8 mouse cellular contexts compared by ENCODE assay signal in genomic region chr11:96776968-96777962, GRCm38 (mm10). TPM values are rescaled to one million over a fixed set of nuclear protein-coding genes. Genes with fewer than 3 reads are reported as not detected.
DNase-seq lines count a peak whose midpoint lies in the region; ATAC-seq and TF ChIP-seq lines count a peak whose summit lies in the region.

Gene Snx11 (minus strand): TSS chr11:96777559.

- 1% methylated on average over 59 of the region's 59 CpGs for WGBS in heart, embryonic 12.5 days
- 1% methylated on average over 59 of the region's 59 CpGs for WGBS in kidney, postnatal 0 days
- 1% methylated on average over 59 of the region's 59 CpGs for WGBS in liver, embryonic 11.5 days
- under 1% methylated on average over 59 of the region's 59 CpGs for WGBS in stomach, embryonic 14.5 days

- no peaks in the 10 kb centered on the region for H3K27me3 ChIP-seq in heart, embryonic 12.5 days (replicated peaks)
- H3K27me3 ChIP-seq in kidney, postnatal 0 days (ENCODE audit: insufficient read depth, low read length) = no peaks in the 10 kb centered on the region
- H3K27me3 ChIP-seq in liver, embryonic 11.5 days (replicated peaks; ENCODE audit: control insufficient read depth, insufficient read depth, low read length) = no peaks in the 10 kb centered on the region
- H3K27me3 ChIP-seq in stomach, embryonic 14.5 days (ENCODE audit: control insufficient read depth, insufficient read depth, low read length) = no peaks in the 10 kb centered on the region

- peak; percentile 97 for ATAC-seq in erythroid progenitor cell, adult 5-6 weeks (replicated peaks; ENCODE audit: low FRiP score, poor library complexity, severe bottlenecking)
- peak; percentile 100 for ATAC-seq in heart, embryonic 12.5 days (ENCODE audit: insufficient number of reproducible peaks, low FRiP score)
- ATAC-seq in kidney, postnatal 0 days (replicated peaks; ENCODE audit: low FRiP score, low read depth) = peak; percentile 100
- ATAC-seq in liver, embryonic 11.5 days (replicated peaks; ENCODE audit: low FRiP score) = peak; percentile 100
- ATAC-seq in stomach, embryonic 14.5 days (ENCODE audit: insufficient number of reproducible peaks, insufficient read depth, low FRiP score, low read depth) = peak; percentile 100

- H3K9me3 ChIP-seq in heart, embryonic 12.5 days (replicated peaks) = no peaks in the 10 kb centered on the region
- H3K9me3 ChIP-seq in kidney, postnatal 0 days (replicated peaks; ENCODE audit: low read length) = no peaks in the 10 kb centered on the region
- H3K9me3 ChIP-seq in liver, embryonic 11.5 days (ENCODE audit: control insufficient read depth, low read length) = no peaks in the 10 kb centered on the region
- no peaks in the 10 kb centered on the region for H3K9me3 ChIP-seq in stomach, embryonic 14.5 days (ENCODE audit: control insufficient read depth, low read depth, low read length)

- peaks cover 10% of the 10 kb centered on the region for H3K4me1 ChIP-seq in heart, embryonic 12.5 days (replicated peaks)
- peaks cover 7% of the 10 kb centered on the region for H3K4me1 ChIP-seq in kidney, postnatal 0 days (replicated peaks; ENCODE audit: insufficient read depth, low read length)
- peaks cover 7% of the 10 kb centered on the region; the same call in 1 of the 2 replicates for H3K4me1 ChIP-seq in liver, embryonic 11.5 days (replicated peaks; ENCODE audit: control insufficient read depth, insufficient read depth, low read length)
- peaks cover 8% of the 10 kb centered on the region; the same call in 1 of the 2 replicates for H3K4me1 ChIP-seq in stomach, embryonic 14.5 days (ENCODE audit: control insufficient read depth, insufficient read depth, low read length)

- DNase-seq in CD4-positive helper T cell, adult 2 months (ENCODE audit: low read depth, low spot score) = peak; percentile 97
- peak; percentile 93 for DNase-seq in brain, embryonic 18.5 days (ENCODE audit: low read depth, low spot score)
- DNase-seq in kidney, postnatal 0 days (ENCODE audit: low spot score) = peak; percentile 99
- peak; percentile 98 for DNase-seq in liver, embryonic 11.5 days (ENCODE audit: low spot score)
- DNase-seq in naive thymus-derived CD4-positive, alpha-beta T cell, adult 2 months (ENCODE audit: low read depth) = peak; percentile 96

- peak within 1 kb of the TSS; percentile 81 for H3K9ac ChIP-seq in heart, embryonic 12.5 days
- H3K9ac ChIP-seq in kidney, postnatal 0 days (ENCODE audit: low read depth, low read length) = peak within 1 kb of the TSS; percentile 60
- H3K9ac ChIP-seq in liver, embryonic 11.5 days (ENCODE audit: low read depth, low read length) = peak within 1 kb of the TSS; percentile 55
- peak within 1 kb of the TSS; percentile 40 for H3K9ac ChIP-seq in stomach, embryonic 14.5 days (replicated peaks; ENCODE audit: low read depth, low read length)

- H3K4me3 ChIP-seq in heart, embryonic 12.5 days = peak within 1 kb of the TSS; percentile 94
- H3K4me3 ChIP-seq in kidney, postnatal 0 days (replicated peaks; ENCODE audit: low read depth, low read length) = peak within 1 kb of the TSS; percentile 64
- peak within 1 kb of the TSS; percentile 82 for H3K4me3 ChIP-seq in liver, embryonic 11.5 days (ENCODE audit: low read depth, low read length)
- H3K4me3 ChIP-seq in stomach, embryonic 14.5 days (ENCODE audit: low read depth, low read length) = peak within 1 kb of the TSS; percentile 70

- peaks cover 16% of the 10 kb centered on the region for H3K36me3 ChIP-seq in heart, embryonic 12.5 days
- H3K36me3 ChIP-seq in kidney, postnatal 0 days (ENCODE audit: insufficient read depth, low read length) = peaks cover 11% of the 10 kb centered on the region; the same call in 1 of the 2 replicates
- no peaks in the 10 kb centered on the region for H3K36me3 ChIP-seq in liver, embryonic 11.5 days (ENCODE audit: control insufficient read depth, insufficient read depth, low read length)
- H3K36me3 ChIP-seq in stomach, embryonic 14.5 days (ENCODE audit: control insufficient read depth, insufficient read depth, low read length) = peaks cover 5% of the 10 kb centered on the region; the same call in 1 of the 2 replicates

- peak within 1 kb of the TSS; percentile 56 for H3K27ac ChIP-seq in heart, embryonic 12.5 days (ENCODE audit: poor library complexity, severe bottlenecking)
- peak within 1 kb of the TSS; percentile 75 for H3K27ac ChIP-seq in kidney, postnatal 0 days
- peak within 1 kb of the TSS; percentile 54 for H3K27ac ChIP-seq in liver, embryonic 11.5 days (ENCODE audit: low read depth, low read length)
- H3K27ac ChIP-seq in stomach, embryonic 14.5 days (ENCODE audit: low read length) = no peak within 1 kb of the TSS; the same call in 1 of the 2 replicates

- peak; percentile 84 for TF ChIP-seq CTCF in kidney, postnatal 0 days (IDR thresholded peaks at IDR 0.05; ENCODE audit: low read depth)

- H3K4me2 ChIP-seq in heart, embryonic 12.5 days = peak within 1 kb of the TSS; percentile 95
- peak within 1 kb of the TSS; percentile 90 for H3K4me2 ChIP-seq in kidney, postnatal 0 days (ENCODE audit: low read length)
- peak within 1 kb of the TSS; percentile 89 for H3K4me2 ChIP-seq in liver, embryonic 11.5 days
- H3K4me2 ChIP-seq in stomach, embryonic 14.5 days (replicated peaks; ENCODE audit: low read depth, low read length) = peak within 1 kb of the TSS; percentile 81

RNA-seq across cellular contexts. Expression of gene Snx11, which starts in this region (rescaled TPM):
- 14.4 and 31.9 TPM in 2 replicates for total RNA-seq in erythroid progenitor cell, adult 5-6 weeks (2015; ENCODE audit: low replicate concordance)
- 36.2 and 49.7 TPM in 2 replicates for total RNA-seq in erythroid progenitor cell, adult 5-6 weeks (2017; ENCODE audit: low replicate concordance)
- 14.3 and 14.7 TPM in 2 replicates for polyA plus RNA-seq in heart, embryonic 12.5 days (2016; fragmentation: Nextera tagmentation; extraction: Ambion mirVana)
- polyA plus RNA-seq in kidney, postnatal 0 days (2015; fragmentation: Nextera tagmentation; extraction: Ambion mirVana) = 17.6 and 19.8 TPM in 2 replicates
- 10.5 and 12.0 TPM in 2 replicates for polyA plus RNA-seq in liver, embryonic 11.5 days (2014; fragmentation: Nextera tagmentation; extraction: Ambion mirVana)
- polyA plus RNA-seq in stomach, embryonic 14.5 days (2014; fragmentation: Nextera tagmentation; extraction: Ambion mirVana) = 8.3 and 9.6 TPM in 2 replicates
